Mouse (Mus musculus) lung, adult 2 months (tissue): ENCODE data around the gene Usp42.

Source experiments
- CTCF ChIP-seq: fragments of 200-500 bp; IDR thresholded peaks from 2 replicates; pipeline ENCODE4 v1.5.1; 2011; ENCODE audit warnings: mild to moderate bottlenecking, low read length, control low read depth; ENCODE audit not compliant: insufficient read depth
- POLR2A ChIP-seq: fragments of 200-500 bp; IDR thresholded peaks from 2 replicates; pipeline ENCODE4 v1.6.1; 2011; ENCODE audit warnings: low read depth, mild to moderate bottlenecking, control low read depth, low read length, borderline replicate concordance; ENCODE audit errors: extremely low read depth

DNA sequence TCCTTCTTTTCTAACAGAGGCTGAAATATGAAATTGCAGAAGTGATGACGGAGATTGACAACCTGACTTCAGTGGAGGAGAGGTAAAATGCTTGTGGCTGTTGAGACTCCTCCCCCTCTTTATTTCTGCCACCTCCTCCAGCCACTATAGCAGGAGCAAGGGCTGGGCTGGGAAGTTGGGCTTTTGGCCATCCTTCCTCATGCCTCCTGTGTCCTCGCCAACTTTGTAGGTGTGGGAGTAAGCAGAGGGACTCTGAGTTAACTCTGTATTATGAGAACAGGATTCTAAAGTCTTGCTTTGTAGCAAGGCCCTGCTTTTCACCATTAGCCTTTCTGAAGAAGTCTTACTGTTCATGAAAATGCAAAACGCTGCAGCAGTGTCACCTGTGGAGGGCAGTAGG lies 45.6 kb downstream of the Usp42 start:
- TF ChIP-seq POLR2A = no peak
- no peak for TF ChIP-seq CTCF
